Mouse (Mus musculus) spleen, postnatal 4 days (tissue): ENCODE data around the gene Fpgt.

ENCODE experiments used
- DNase-seq, 2 experiments: peaks; one replicate each; pipeline ENCODE4 v3.0.0; 2022; ENCODE audit warnings: low spot score in 2 of 2

Fpgt gene

GRCm38 (mm10) chr3:155093116-155093956, at the start of gene Fpgt, which contains the start of gene Lrriq3:
TSS of gene Fpgt (minus strand) at chr3:155093403.
TSS of gene Lrriq3 (plus strand) at chr3:155093434.
- DNase-seq: peak; percentile 74 to 83

GRCm38 (mm10) chr3:155141047-155141446, 47.8 kb upstream of the Fpgt start:
- no peak for DNase-seq

GRCm38 (mm10) chr3:155137737-155138136, 44.5 kb upstream of the Fpgt start:
- no peak for DNase-seq

- no peak for DNase-seq
These were observed 12.8 kb upstream of the Fpgt start for GRCm38 (mm10) chr3:155105957-155106356.

- no peak for DNase-seq
These were observed 6.1 kb upstream of the Fpgt start for GRCm38 (mm10) chr3:155099266-155099665.

GRCm38 (mm10) chr3:155092081-155092480, 1.1 kb downstream of the Fpgt start:
- no peak for DNase-seq

- DNase-seq: no peak
These were observed 15.3 kb downstream of the Fpgt start for GRCm38 (mm10) chr3:155077908-155078307.

GRCm38 (mm10) chr3:155059449-155059822, 33.8 kb downstream of the Fpgt start:
- no peak for DNase-seq

GRCm38 (mm10) chr3:155058800-155059448, 34.3 kb downstream of the Fpgt start:
- no peak for DNase-seq

GRCm38 (mm10) chr3:155057566-155057965, 35.6 kb downstream of the Fpgt start:
- DNase-seq: no peak

- no peak for DNase-seq
These were observed 36.6 kb downstream of the Fpgt start for GRCm38 (mm10) chr3:155056606-155057005.

GRCm38 (mm10) chr3:155055231-155055916, 37.8 kb downstream of the Fpgt start, which contains the start of gene Tnni3k:
TSS of gene Tnni3k (minus strand) at chr3:155055407.
- DNase-seq: no peak

GRCm38 (mm10) chr3:155053189-155053588, 40.0 kb downstream of the Fpgt start:
- no peak for DNase-seq

GRCm38 (mm10) chr3:155052021-155052420, 41.2 kb downstream of the Fpgt start:
- no peak for DNase-seq

GRCm38 (mm10) chr3:155039012-155039836, 54.0 kb downstream of the Fpgt start:
- DNase-seq: peak in 1 of 2 experiments; percentile 45
